Mouse (Mus musculus): ENCODE results near the gene Mid2. TPM values are rescaled to one million over a fixed set of nuclear protein-coding genes. Genes with fewer than 3 reads are reported as not detected.
A peak's percentile ranks its signal among the peaks of the same experiment; 100 is the strongest.

The Mid2 gene
- polyA plus RNA-seq, 1 experiment from 2014 or later, result 2.8 TPM

- ATAC-seq, result no peak
- Histone ChIP-seq H3K4me3 (replicated peaks) (no peak overlapping the region), H3K27me3 (replicated peaks) (no peaks in the 10 kb centered on the region), H3K36me3 (no peaks in the 10 kb centered on the region), H3K4me1 (replicated peaks) (no peaks in the 10 kb centered on the region), H3K9me3 (no peaks in the 10 kb centered on the region), H3K27ac (no peak overlapping the region), H3K9ac (no peak overlapping the region), H3K4me2 (replicated peaks) (no peak overlapping the region)
- 47% methylated on average over 4 of the region's 4 CpGs for WGBS
Measured at GRCm38 (mm10) chrX:140722400-140722799, 58.0 kb downstream of the Mid2 start.

- Histone ChIP-seq H3K27ac (no peak overlapping the region), H3K9ac (no peak overlapping the region), H3K4me1 (replicated peaks) (no peaks in the 10 kb centered on the region), H3K27me3 (replicated peaks) (no peaks in the 10 kb centered on the region), H3K4me2 (replicated peaks) (no peak overlapping the region), H3K9me3 (no peaks in the 10 kb centered on the region), H3K36me3 (no peaks in the 10 kb centered on the region), H3K4me3 (replicated peaks) (no peak overlapping the region)
- ATAC-seq, result no peak
Measured at GRCm38 (mm10) chrX:140738986-140739385, 74.6 kb downstream of the Mid2 start.

GRCm38 (mm10) chrX:140743213-140743612, 78.8 kb downstream of the Mid2 start:
- no peaks in the 10 kb centered on the region for H3K9me3 ChIP-seq
- no peak overlapping the region for H3K9ac ChIP-seq
- no peaks in the 10 kb centered on the region for H3K4me1 ChIP-seq (replicated peaks)
- H3K36me3 ChIP-seq, result no peaks in the 10 kb centered on the region
- H3K4me2 ChIP-seq (replicated peaks), result no peak overlapping the region
- ATAC-seq, result no peak
- WGBS, result 49% methylated on average over 5 of the region's 5 CpGs
- H3K4me3 ChIP-seq (replicated peaks), result no peak overlapping the region
- no peak overlapping the region for H3K27ac ChIP-seq
- H3K27me3 ChIP-seq (replicated peaks), result no peaks in the 10 kb centered on the region

GRCm38 (mm10) chrX:140769794-140770193, 105.4 kb downstream of the Mid2 start:
- Histone ChIP-seq H3K4me2 (replicated peaks) (no peak overlapping the region), H3K9me3 (no peaks in the 10 kb centered on the region), H3K9ac (no peak overlapping the region), H3K36me3 (no peaks in the 10 kb centered on the region), H3K27me3 (replicated peaks) (no peaks in the 10 kb centered on the region), H3K4me3 (replicated peaks) (no peak overlapping the region), H3K4me1 (replicated peaks) (no peaks in the 10 kb centered on the region), H3K27ac (no peak overlapping the region)
- no peak for ATAC-seq
- WGBS, result 58% methylated on average over 1 of the region's 1 CpGs

GRCm38 (mm10) chrX:140805340-140805739, 140.9 kb downstream of the Mid2 start:
- Histone ChIP-seq H3K4me1 (replicated peaks) (no peaks in the 10 kb centered on the region), H3K27me3 (replicated peaks) (no peaks in the 10 kb centered on the region), H3K9me3 (no peaks in the 10 kb centered on the region), H3K27ac (no peak overlapping the region), H3K4me2 (replicated peaks) (no peak overlapping the region), H3K36me3 (no peaks in the 10 kb centered on the region), H3K9ac (no peak overlapping the region), H3K4me3 (replicated peaks) (no peak overlapping the region)
- WGBS, result 83% methylated on average over 2 of the region's 2 CpGs
- ATAC-seq, result peak; percentile 70

- Histone ChIP-seq H3K4me1 (replicated peaks) (no peaks in the 10 kb centered on the region), H3K27ac (no peak within 1 kb of the TSS), H3K36me3 (no peaks in the 10 kb centered on the region), H3K9ac (no peak within 1 kb of the TSS), H3K9me3 (no peaks in the 10 kb centered on the region), H3K4me3 (replicated peaks) (no peak within 1 kb of the TSS), H3K27me3 (replicated peaks) (0 out of 2 replicates have a peak, but pooled peaks cover 2% of the 10 kb centered on the region), H3K4me2 (replicated peaks) (no peak within 1 kb of the TSS)
- WGBS, result 93% methylated on average over 22 of the region's 22 CpGs
- no peak for ATAC-seq
Measured at GRCm38 (mm10) chrX:140813312-140814006, 149.1 kb downstream of the Mid2 start, which contains the start of gene Tex13b. Gene Tex13b (minus strand): TSS chrX:140813433.

Other genes with a start within 250 kb of the Mid2 start
- 20.8 and 21.3 TPM in 2 replicates for gene Prps1, start 208.0 kb upstream of the Mid2 start, polyA plus RNA-seq (2015; fragmentation: Nextera tagmentation; extraction: Ambion mirVana)
- gene Tsc22d3, start 63.9 kb upstream of the Mid2 start, polyA plus RNA-seq (2015; fragmentation: Nextera tagmentation; extraction: Ambion mirVana), result 61.8 and 65.6 TPM in 2 replicates
- gene Tex13b, start 148.8 kb downstream of the Mid2 start, polyA plus RNA-seq (2015; fragmentation: Nextera tagmentation; extraction: Ambion mirVana), result not detected in 2 replicates
- gene Vsig1, start 243.0 kb downstream of the Mid2 start, polyA plus RNA-seq (2015; fragmentation: Nextera tagmentation; extraction: Ambion mirVana), result 0.77 and 0.88 TPM in 2 replicates